Mouse (Mus musculus): Measurements from ENCODE around the gene Xrcc6.

DNA sequence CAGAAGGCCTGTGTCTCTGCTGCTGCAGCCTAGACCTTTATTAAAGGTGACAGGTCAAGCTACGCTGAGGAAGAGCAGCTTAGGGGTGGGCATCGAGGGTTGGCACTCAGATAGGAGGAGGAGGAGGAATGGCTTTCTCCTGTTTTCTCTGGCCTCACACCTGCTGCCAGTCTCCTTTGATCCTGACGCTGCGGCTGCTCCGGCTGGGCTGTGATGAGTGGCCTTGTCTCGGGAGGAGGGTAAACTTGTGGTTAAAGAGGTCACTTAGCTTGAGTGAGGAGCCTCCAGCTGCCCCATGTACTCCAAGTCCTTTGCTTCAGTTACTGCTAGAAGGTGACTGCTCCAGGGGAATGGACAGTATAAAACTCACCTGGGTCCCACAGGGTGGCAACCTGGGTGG is 6.4 kb downstream of the Xrcc6 start:
- no peak for TF ChIP-seq CTCF (IDR thresholded peaks at IDR 0.05; ENCODE audit: low read depth, low read length)
- TF ChIP-seq POLR2A (IDR thresholded peaks at IDR 0.05; ENCODE audit: extremely low read depth, insufficient read depth, low read length), result no peak
